Mouse (Mus musculus) spleen, adult 2 months (tissue): ENCODE data around the gene Erh.

Experiments used
- CTCF ChIP-seq: fragments of 200-500 bp; IDR thresholded peaks from 2 replicates; pipeline ENCODE4 v1.5.1; 2011; ENCODE audit warnings: mild to moderate bottlenecking, inconsistent platforms; ENCODE audit not compliant: insufficient read depth, insufficient read length, insufficient replicate concordance; ENCODE audit errors: extremely low read depth
- POLR2A ChIP-seq: fragments of 200-500 bp; IDR thresholded peaks from 2 replicates; pipeline ENCODE4 v1.6.1; 2011; ENCODE audit warnings: low read depth, low read length, inconsistent platforms

DNA sequence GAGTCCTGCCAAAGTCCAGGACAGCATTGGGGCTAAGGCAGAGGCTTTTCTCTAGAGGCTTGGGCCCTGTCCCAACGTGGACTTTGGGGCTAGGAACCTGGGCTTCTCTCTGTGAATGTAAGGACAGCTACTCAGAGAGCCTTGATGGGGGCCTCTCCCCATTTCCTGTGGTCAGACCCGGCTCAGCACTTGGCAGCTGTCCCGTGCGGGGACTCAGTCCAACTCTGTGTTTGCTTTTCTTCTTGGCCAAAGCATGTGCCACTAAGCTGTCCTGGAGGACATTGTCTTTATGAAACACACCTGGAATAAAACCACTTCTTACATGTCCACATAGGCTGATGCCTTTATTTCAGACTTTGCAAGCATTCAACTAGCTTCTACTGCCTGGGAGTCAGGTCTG lies 40.6 kb downstream of the Erh start:
- TF ChIP-seq CTCF (no peak), POLR2A (no peak)
